Mouse (Mus musculus) testis, adult 2 months (tissue): ENCODE data around the gene Ttc23.

Experiments used
- CTCF ChIP-seq: fragments of 200-500 bp; IDR thresholded peaks from 2 replicates; pipeline ENCODE4 v1.5.1; 2012; ENCODE audit warnings: low read depth, mild to moderate bottlenecking, inconsistent platforms, low read length, moderate library complexity; ENCODE audit not compliant: control insufficient read depth, insufficient read depth, insufficient replicate concordance
- POLR2A ChIP-seq: fragments of 200-500 bp; IDR thresholded peaks from 2 replicates; pipeline ENCODE4 v1.6.1; 2012; ENCODE audit warnings: low read depth, mild to moderate bottlenecking, inconsistent platforms, low read length, moderate library complexity; ENCODE audit not compliant: control insufficient read depth

GRCm38 (mm10) chr7:67648376-67648775, 1.2 kb downstream of the Ttc23 start:
- TF ChIP-seq CTCF (no peak), POLR2A (no peak)
